Mouse (Mus musculus): Measurements from ENCODE around the gene Dcaf5. TPM values are rescaled to one million over a fixed set of nuclear protein-coding genes. Genes with fewer than 3 reads are reported as not detected.

Gene Dcaf5
- polyA plus RNA-seq, 1 experiment from 2014 or later, result 12.8 TPM

DNA sequence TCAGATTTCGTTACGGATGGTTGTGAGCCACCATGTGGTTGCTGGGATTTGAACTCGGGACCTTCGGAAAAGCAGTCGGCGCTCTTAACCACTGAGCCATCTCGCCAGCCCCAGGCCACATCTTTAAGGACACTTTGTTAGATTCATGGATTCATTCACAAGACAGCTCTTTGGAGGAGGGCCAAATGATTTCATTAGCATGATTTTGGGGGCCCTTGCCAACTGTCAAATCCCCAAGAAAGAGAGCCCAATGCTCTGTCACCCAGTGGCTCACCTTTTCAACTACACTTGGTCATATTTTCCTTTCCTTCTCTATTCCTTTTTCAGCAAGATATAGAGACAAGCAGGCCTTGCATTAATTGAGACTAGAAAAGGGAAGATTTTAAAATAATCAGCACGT, 63.5 kb downstream of the Dcaf5 start:
- 95% methylated on average over 8 of the region's 8 CpGs for WGBS
- DNase-seq (ENCODE audit: low spot score), result no peak
- peaks cover 64% of the 10 kb centered on the region for H3K36me3 ChIP-seq

DNA sequence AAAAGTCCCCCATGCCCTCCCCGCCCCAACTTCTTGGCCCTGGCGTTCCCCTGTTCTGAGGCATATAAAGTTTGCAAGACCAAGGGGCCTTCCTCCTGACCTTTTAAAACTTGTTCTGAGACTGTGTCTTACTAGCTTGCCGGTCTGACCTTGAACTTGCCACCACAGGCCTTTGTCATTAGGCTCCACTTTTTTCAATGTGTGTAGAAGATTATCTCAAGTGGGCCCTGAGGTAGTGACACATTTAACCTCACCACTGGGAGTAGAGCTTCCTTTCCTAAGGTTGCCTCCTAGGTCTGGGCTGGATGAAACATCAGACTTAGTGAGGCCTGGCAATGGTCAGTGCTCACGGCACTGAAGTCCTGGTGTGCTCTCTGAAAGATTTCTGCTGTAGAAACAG, 69.2 kb downstream of the Dcaf5 start:
- H3K27me3 ChIP-seq (ENCODE audit: low read depth, poor library complexity, severe bottlenecking), result no peaks in the 10 kb centered on the region
- no peak for DNase-seq (ENCODE audit: low spot score)
- no peak overlapping the region for H3K4me3 ChIP-seq
- peaks cover 5% of the 10 kb centered on the region; the same call in 1 of the 2 replicates for H3K4me1 ChIP-seq
- peaks cover 48% of the 10 kb centered on the region for H3K36me3 ChIP-seq
- no peak overlapping the region for H3K27ac ChIP-seq
- no peaks in the 10 kb centered on the region for H3K9me3 ChIP-seq (replicated peaks)
- 88% methylated on average over 4 of the region's 4 CpGs for WGBS

More for the DNA sequence above, 63.5 kb downstream of the Dcaf5 start:
- H3K27me3 ChIP-seq (ENCODE audit: low read depth, poor library complexity, severe bottlenecking), result no peaks in the 10 kb centered on the region
- H3K4me1 ChIP-seq, result no peaks in the 10 kb centered on the region
- H3K27ac ChIP-seq, result no peak overlapping the region
- no peaks in the 10 kb centered on the region for H3K9me3 ChIP-seq (replicated peaks)
- no peak overlapping the region for H3K4me3 ChIP-seq

DNA sequence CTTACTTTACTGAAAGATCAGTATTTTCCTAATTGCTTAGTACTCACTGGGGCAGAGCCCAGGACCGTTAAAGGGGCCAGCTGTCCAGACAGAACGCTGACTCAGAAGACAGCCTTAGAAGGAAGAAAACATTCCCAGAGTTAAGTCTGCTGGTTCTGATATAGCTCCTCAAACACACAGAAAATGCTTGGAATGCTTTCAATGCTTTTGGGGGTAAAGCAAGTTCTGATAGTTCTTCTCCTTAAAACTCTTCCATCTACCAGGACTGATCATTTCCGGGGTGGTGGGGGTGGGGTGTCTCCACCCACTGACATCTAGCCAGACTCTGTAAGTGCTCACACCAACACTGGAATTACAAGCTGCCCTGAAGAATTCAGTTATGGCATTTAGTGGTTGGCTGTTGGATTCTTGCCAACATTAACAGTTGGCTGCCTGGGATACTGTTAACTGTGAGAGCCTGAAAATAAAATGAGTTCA, 70.4 kb downstream of the Dcaf5 start:
- Histone ChIP-seq H3K9me3 (replicated peaks) (no peaks in the 10 kb centered on the region), H3K27me3 (ENCODE audit: low read depth, poor library complexity, severe bottlenecking) (no peaks in the 10 kb centered on the region), H3K4me1 (peaks cover 5% of the 10 kb centered on the region; the same call in 1 of the 2 replicates), H3K27ac (no peak overlapping the region), H3K36me3 (peaks cover 46% of the 10 kb centered on the region), H3K4me3 (no peak overlapping the region)
- 56% methylated on average over 3 of the region's 3 CpGs for WGBS
- no peak for DNase-seq (ENCODE audit: low spot score)

DNA sequence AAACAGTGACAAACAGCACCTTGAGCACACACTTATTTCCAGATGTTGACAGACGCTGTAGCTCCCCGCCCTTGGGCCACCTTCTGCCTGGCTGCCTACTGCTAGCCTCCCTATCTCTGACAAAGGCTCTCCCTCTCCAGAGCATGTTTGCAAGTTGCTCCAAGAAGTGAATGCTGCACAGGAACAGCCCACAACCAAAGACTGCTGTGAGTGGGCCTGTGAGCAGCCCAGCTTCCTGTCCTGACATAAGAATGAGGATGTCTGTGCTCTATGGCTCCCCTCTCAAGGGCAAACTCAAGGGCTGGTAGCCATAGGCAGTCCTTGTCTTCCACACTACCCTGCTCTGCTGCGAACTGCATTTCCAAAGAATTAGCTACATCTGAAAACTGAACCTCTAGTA, 71.1 kb downstream of the Dcaf5 start:
- Histone ChIP-seq H3K27me3 (ENCODE audit: low read depth, poor library complexity, severe bottlenecking) (no peaks in the 10 kb centered on the region), H3K27ac (0 out of 2 replicates have a peak overlapping the region, but pooled peaks have one; percentile 1), H3K9me3 (replicated peaks) (no peaks in the 10 kb centered on the region), H3K36me3 (peaks cover 41% of the 10 kb centered on the region), H3K4me3 (no peak overlapping the region), H3K4me1 (peaks cover 5% of the 10 kb centered on the region; the same call in 1 of the 2 replicates)
- DNase-seq (ENCODE audit: low spot score), result no peak
- WGBS, result 90% methylated on average over 3 of the region's 3 CpGs

DNA sequence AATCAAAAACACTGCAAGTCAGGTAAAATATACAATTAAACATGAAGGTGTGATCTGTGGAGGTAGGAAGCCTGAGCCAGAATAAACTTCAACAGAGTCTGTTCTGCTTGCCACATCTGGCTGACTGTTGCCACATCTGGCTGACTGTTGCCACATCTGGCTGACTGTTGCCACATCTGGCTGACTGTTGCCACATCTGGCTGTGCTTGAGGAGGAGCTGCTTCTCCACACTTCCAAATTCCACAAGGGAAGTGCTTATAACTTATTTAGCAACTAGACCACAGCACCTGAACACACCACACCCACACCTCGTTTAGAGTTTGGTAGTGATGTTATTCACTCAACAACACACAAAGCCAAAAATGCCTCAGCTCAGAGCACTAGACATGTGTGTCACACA, 74.7 kb downstream of the Dcaf5 start:
- 97% methylated on average over 1 of the region's 1 CpGs for WGBS

DNA sequence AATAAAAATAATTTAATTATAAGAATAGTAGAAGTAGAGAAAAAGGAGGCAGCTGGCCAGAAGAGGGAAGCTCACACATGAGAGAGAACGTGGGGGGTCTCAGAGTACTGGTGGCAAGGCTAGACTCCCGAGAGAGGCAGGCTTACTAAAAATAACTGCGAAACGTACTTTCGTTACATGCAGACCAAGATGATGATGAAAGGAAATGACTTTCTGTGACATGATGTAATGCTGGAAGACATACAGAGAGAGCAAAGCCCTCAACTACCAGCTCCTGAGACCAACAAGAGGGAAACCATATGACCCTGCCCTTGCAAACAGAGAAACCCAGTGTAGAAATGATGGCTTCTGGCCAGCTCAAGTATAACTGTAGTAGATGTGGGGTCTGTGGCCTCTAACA, 76.1 kb downstream of the Dcaf5 start:
- peaks cover 32% of the 10 kb centered on the region for H3K36me3 ChIP-seq
- H3K4me3 ChIP-seq, result no peak overlapping the region
- no peaks in the 10 kb centered on the region for H3K4me1 ChIP-seq
- WGBS, result 88% methylated on average over 5 of the region's 5 CpGs
- no peaks in the 10 kb centered on the region for H3K9me3 ChIP-seq (replicated peaks)
- H3K27me3 ChIP-seq (ENCODE audit: low read depth, poor library complexity, severe bottlenecking), result no peaks in the 10 kb centered on the region
- no peak overlapping the region for H3K27ac ChIP-seq
- no peak for DNase-seq (ENCODE audit: low spot score)

More for the DNA sequence above, 74.7 kb downstream of the Dcaf5 start:
- no peaks in the 10 kb centered on the region for H3K27me3 ChIP-seq (ENCODE audit: low read depth, poor library complexity, severe bottlenecking)
- H3K36me3 ChIP-seq, result peaks cover 32% of the 10 kb centered on the region
- H3K4me1 ChIP-seq, result peaks cover 5% of the 10 kb centered on the region; the same call in 1 of the 2 replicates
- DNase-seq (ENCODE audit: low spot score), result no peak
- no peaks in the 10 kb centered on the region for H3K9me3 ChIP-seq (replicated peaks)
- no peak overlapping the region for H3K4me3 ChIP-seq
- H3K27ac ChIP-seq, result no peak overlapping the region

DNA sequence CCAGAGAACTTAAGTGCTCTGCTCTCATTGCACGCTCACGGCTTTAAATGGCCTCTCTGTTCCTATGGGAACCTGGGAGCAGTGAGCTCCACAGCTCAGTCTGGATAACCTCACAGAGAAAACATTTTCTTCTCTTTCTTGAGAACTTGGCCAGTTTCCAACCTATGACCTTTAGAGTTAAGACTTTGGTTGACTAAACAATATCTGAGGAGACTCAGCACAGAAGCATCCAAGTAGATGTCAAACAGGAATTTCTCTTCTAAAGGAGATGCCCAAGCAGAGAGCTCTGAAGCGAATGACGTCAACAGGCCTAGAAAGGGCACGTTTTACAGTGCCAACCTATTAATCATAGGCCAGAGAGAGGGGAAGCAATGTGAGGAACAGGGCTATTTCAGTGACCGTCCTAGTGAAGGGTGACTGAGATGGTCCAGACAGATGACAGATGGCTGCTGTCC, 91.6 kb downstream of the Dcaf5 start:
- 84% methylated on average over 6 of the region's 6 CpGs for WGBS
- DNase-seq (ENCODE audit: low spot score), result no peak
- H3K36me3 ChIP-seq, result peaks cover 55% of the 10 kb centered on the region
- H3K9me3 ChIP-seq (replicated peaks), result no peaks in the 10 kb centered on the region
- H3K27me3 ChIP-seq (ENCODE audit: low read depth, poor library complexity, severe bottlenecking), result no peaks in the 10 kb centered on the region
- H3K4me3 ChIP-seq, result no peak overlapping the region
- no peaks in the 10 kb centered on the region for H3K4me1 ChIP-seq
- H3K27ac ChIP-seq, result no peak overlapping the region

DNA sequence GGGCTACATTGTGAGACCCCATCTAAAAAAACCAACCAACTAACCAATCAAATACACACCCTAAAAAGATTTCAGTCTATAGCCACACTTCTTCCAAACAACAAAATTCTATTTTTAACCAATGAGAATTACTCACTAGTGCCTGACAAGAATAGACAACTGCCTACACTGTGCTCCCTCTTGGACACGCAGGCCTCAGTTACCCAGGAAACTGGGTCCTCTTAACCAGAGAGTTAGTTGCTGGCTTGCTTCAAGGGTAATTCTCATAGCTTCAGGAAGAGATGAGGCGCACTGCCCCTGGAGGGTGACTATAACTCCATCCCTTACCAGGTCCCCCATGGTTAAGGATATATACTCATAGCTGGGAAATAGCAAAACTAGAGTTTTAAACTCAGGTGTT, 95.5 kb downstream of the Dcaf5 start:
- no peak overlapping the region for H3K4me3 ChIP-seq
- peaks cover 68% of the 10 kb centered on the region for H3K36me3 ChIP-seq
- no peaks in the 10 kb centered on the region for H3K4me1 ChIP-seq
- no peaks in the 10 kb centered on the region for H3K9me3 ChIP-seq (replicated peaks)
- no peak overlapping the region for H3K27ac ChIP-seq
- H3K27me3 ChIP-seq (ENCODE audit: low read depth, poor library complexity, severe bottlenecking), result no peaks in the 10 kb centered on the region
- whole genome bisulfite sequencing, result 96% methylated on average over 2 of the region's 2 CpGs
- DNase-seq (ENCODE audit: low spot score), result no peak

DNA sequence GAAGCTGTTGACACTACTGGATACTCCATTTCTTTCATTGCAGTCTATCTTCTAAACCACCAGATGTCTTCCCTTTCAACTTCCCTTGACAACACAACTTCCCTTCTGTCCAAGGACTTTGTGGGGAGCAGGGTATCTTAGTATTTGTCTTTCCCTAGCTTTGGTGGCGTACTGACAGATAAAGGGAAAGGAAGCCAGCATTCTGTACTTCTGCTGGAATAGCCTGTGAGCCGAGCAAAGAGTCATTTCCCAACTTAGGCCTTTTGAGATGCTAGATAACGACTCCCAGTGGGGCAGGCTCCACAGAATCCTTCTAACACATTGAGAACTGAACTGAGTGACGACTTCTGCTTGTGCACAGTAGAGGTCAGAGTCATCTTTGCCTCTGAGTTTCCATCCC, 102.2 kb downstream of the Dcaf5 start:
- H3K4me3 ChIP-seq, result no peak overlapping the region
- no peak for DNase-seq (ENCODE audit: low spot score)
- no peak overlapping the region for H3K27ac ChIP-seq
- WGBS, result 77% methylated on average over 4 of the region's 4 CpGs
- no peaks in the 10 kb centered on the region for H3K9me3 ChIP-seq (replicated peaks)
- peaks cover 40% of the 10 kb centered on the region for H3K36me3 ChIP-seq
- H3K4me1 ChIP-seq, result peaks cover 34% of the 10 kb centered on the region
- no peaks in the 10 kb centered on the region for H3K27me3 ChIP-seq (ENCODE audit: low read depth, poor library complexity, severe bottlenecking)

DNA sequence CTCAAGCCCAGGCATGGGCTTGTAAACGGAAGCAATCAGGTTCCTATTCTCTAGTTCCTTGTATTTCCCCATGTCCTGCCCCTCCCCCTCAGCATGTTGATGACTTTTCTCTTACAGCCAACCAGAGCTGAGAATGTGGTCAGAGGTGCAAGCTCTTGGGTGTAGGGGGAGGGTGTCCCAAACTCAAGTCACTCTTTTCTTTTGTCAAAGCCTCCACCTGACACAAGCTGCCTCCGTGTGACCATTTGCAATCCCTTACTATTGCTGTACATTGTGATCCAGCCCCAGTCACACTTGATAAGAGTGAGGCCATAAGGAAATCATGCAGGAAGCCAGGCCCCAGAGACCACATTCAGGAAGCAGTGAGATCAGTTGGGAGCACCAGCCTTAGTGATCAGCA, 104.8 kb downstream of the Dcaf5 start:
- H3K36me3 ChIP-seq, result peaks cover 15% of the 10 kb centered on the region
- WGBS, result 23% methylated on average over 2 of the region's 2 CpGs
- 0 out of 2 replicates have a peak overlapping the region, but pooled peaks have one; percentile 9 for H3K27ac ChIP-seq

DNA sequence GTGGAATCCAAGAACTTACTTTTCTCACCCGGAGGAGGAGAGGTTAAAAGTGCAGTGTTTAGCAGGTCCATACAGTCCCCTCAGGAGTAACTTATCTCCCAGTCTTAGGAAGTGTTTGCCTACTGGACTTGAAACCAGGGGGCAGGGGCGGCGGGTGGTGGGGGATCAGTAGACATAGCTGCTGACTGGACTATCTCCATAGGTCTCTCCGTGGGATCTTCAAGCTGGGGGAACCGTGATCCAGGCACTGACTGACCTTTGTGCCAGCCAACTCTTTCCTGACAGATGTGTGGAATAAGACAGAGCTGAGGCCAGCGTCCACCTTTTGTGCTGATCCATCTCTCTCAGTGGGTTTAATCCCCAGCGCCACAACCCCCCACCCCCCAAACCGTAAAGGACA, 105.6 kb downstream of the Dcaf5 start:
- Histone ChIP-seq H3K27ac (no peak overlapping the region), H3K4me3 (no peak overlapping the region), H3K4me1 (peaks cover 46% of the 10 kb centered on the region), H3K36me3 (peaks cover 10% of the 10 kb centered on the region), H3K9me3 (replicated peaks) (no peaks in the 10 kb centered on the region), H3K27me3 (ENCODE audit: low read depth, poor library complexity, severe bottlenecking) (no peaks in the 10 kb centered on the region)
- WGBS, result 89% methylated on average over 8 of the region's 8 CpGs
- no peak for DNase-seq (ENCODE audit: low spot score)

More for the DNA sequence above, 104.8 kb downstream of the Dcaf5 start:
- Histone ChIP-seq H3K4me1 (peaks cover 43% of the 10 kb centered on the region), H3K4me3 (no peak overlapping the region), H3K9me3 (replicated peaks) (no peaks in the 10 kb centered on the region), H3K27me3 (ENCODE audit: low read depth, poor library complexity, severe bottlenecking) (no peaks in the 10 kb centered on the region)
- no peak for DNase-seq (ENCODE audit: low spot score)

DNA sequence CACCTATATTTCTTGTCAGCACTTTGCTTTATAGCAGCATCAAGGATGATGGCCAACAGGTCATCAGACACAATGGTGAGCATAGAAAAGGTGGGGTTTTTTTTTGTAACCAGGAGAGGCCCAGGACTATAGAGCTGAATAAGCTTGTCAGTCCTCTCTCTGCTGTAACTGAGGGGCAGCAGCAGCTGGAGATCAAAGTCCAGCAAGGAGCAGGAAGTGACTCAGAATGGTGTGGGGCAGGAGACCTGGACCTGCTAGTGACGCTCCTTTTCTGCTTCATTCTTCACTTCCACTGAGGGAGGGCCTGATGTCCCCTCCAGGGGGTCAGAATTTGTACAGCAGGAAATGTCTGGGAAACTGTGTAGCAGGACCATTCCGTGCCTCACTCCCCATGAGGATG, 106.8 kb downstream of the Dcaf5 start:
- Histone ChIP-seq H3K4me3 (no peak overlapping the region), H3K27ac (peak overlapping the region; percentile 53; the same call in 1 of the 2 replicates), H3K4me1 (peaks cover 57% of the 10 kb centered on the region), H3K36me3 (no peaks in the 10 kb centered on the region), H3K9me3 (replicated peaks) (no peaks in the 10 kb centered on the region), H3K27me3 (ENCODE audit: low read depth, poor library complexity, severe bottlenecking) (no peaks in the 10 kb centered on the region)
- DNase-seq (ENCODE audit: low spot score), result no peak
- 48% methylated on average over 2 of the region's 2 CpGs for WGBS

DNA sequence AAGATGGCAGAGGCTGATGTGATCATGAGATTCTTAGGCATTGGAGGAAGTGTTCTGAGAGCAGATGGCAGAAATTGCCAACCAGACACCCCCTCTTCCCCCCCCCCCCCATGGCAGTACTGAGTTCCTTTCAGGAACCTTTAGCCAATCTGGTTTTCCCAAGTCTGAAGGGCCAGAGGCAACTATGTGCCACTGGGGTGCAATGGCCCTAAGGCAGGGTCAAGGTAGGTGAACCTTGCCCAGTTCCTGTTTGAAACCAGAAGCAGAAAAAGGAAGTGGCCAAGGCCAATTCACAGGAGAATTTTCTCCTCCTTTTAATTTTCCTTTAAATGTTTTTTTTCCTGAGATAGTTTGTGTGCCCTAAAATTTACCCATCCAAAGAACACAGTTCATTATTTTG, 110.4 kb downstream of the Dcaf5 start:
- H3K4me1 ChIP-seq, result peaks cover 54% of the 10 kb centered on the region
- DNase-seq (ENCODE audit: low spot score), result no peak
- H3K9me3 ChIP-seq (replicated peaks), result no peaks in the 10 kb centered on the region
- no peaks in the 10 kb centered on the region for H3K36me3 ChIP-seq
- no peak overlapping the region for H3K4me3 ChIP-seq
- no peaks in the 10 kb centered on the region for H3K27me3 ChIP-seq (ENCODE audit: low read depth, poor library complexity, severe bottlenecking)
- H3K27ac ChIP-seq, result no peak overlapping the region

DNA sequence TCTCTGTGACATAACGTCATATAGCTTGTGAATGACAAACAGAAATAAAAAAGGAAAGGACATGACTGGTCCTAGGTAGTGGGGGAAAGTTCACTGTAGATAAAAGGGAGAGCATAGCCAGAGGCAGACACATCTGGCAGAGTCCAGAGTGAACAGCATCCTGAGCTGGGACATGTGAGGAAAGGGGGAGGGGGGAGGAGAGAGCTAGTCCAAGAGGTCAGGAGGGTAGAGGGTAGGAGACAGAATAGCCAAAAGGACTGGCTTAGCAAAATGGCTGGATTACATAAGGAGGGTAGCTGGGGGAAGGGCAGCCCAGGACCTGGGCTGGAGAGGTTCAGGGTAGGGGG, 111.6 kb downstream of the Dcaf5 start:
- no peak for DNase-seq (ENCODE audit: low spot score)
- H3K27ac ChIP-seq, result peak overlapping the region; percentile 46; the same call in 1 of the 2 replicates
- H3K36me3 ChIP-seq, result no peaks in the 10 kb centered on the region
- H3K4me1 ChIP-seq, result peaks cover 45% of the 10 kb centered on the region
- H3K4me3 ChIP-seq, result no peak overlapping the region
- H3K27me3 ChIP-seq (ENCODE audit: low read depth, poor library complexity, severe bottlenecking), result no peaks in the 10 kb centered on the region
- no peaks in the 10 kb centered on the region for H3K9me3 ChIP-seq (replicated peaks)
- WGBS, result 36% methylated on average over 1 of the region's 1 CpGs
